Mouse (Mus musculus) MEL (cell line): ENCODE data around the gene Znrf4. TPM values are rescaled to one million over a fixed set of nuclear protein-coding genes. Genes with fewer than 3 reads are reported as not detected.

Experiments
- DNase-seq: peaks from one replicate; pipeline ENCODE4 v3.0.0; 2011; ENCODE audit warnings: low read depth, low spot score
- H3K27ac ChIP-seq: 2 replicates; pipeline ENCODE4 v1.5.1; 2012; ENCODE audit warnings: low read depth, mild to moderate bottlenecking, control low read depth, low read length, moderate library complexity; ENCODE audit not compliant: control insufficient read depth
- H3K27me3 ChIP-seq, 2 experiments: fragments of 150-350 bp in 1 of 2; sonication (generic) in 1 of 2; 2 replicates each; pipeline ENCODE4 v1.6.1; 2012; ENCODE audit warnings: low read length in 2 of 2, mild to moderate bottlenecking in 2 of 2, improper control_type of control experiment in 1 of 2, moderate library complexity in 1 of 2; ENCODE audit not compliant: insufficient read depth in 2 of 2, control insufficient read depth in 1 of 2
- H3K36me3 ChIP-seq, 2 experiments: 2 replicates each; pipeline ENCODE4 v1.6.1; 2012 to 2014; ENCODE audit warnings: low read length in 2 of 2, improper control_type of control experiment in 1 of 2, inconsistent platforms in 1 of 2, mild to moderate bottlenecking in 1 of 2; ENCODE audit not compliant: insufficient read depth in 2 of 2, control insufficient read depth in 1 of 2
- H3K4me1 ChIP-seq, 2 experiments: fragments of 150-350 bp in 1 of 2; sonication (generic) in 1 of 2; 2 replicates each; pipeline ENCODE4 v1.6.1; 2012; ENCODE audit warnings: low read length in 2 of 2, improper control_type of control experiment in 1 of 2, mild to moderate bottlenecking in 1 of 2; ENCODE audit not compliant: insufficient read depth in 2 of 2, control insufficient read depth in 1 of 2
- H3K4me3 ChIP-seq, 2 experiments: fragments of 150-350 bp in 1 of 2; sonication (generic) in 1 of 2; 2 replicates each; pipeline ENCODE4 v1.5.1; 2012; ENCODE audit warnings: low read depth in 2 of 2, low read length in 2 of 2, mild to moderate bottlenecking in 2 of 2, moderate library complexity in 2 of 2, control low read depth in 1 of 2, improper control_type of control experiment in 1 of 2; ENCODE audit not compliant: control insufficient read depth in 1 of 2, insufficient read depth in 1 of 2
- H3K79me2 ChIP-seq: 2 replicates; pipeline ENCODE4 v1.6.1; 2012; ENCODE audit warnings: mild to moderate bottlenecking, low read length, moderate library complexity; ENCODE audit not compliant: control insufficient read depth, poor library complexity, insufficient read depth
- H3K9ac ChIP-seq: 2 replicates; pipeline ENCODE4 v1.6.1; 2012; ENCODE audit warnings: low read depth, mild to moderate bottlenecking, control low read depth, low read length, moderate library complexity; ENCODE audit not compliant: control insufficient read depth, poor library complexity, severe bottlenecking
- H3K9me3 ChIP-seq: fragments of 150-350 bp; sonication (generic); replicated peaks from 2 replicates; pipeline ENCODE4 v1.6.1; 2012; ENCODE audit warnings: mild to moderate bottlenecking, low read length, improper control_type of control experiment, moderate library complexity; ENCODE audit not compliant: insufficient read depth
- CHD1 ChIP-seq: IDR thresholded peaks from 2 replicates; pipeline ENCODE4 v1.6.1; 2012; ENCODE audit warnings: low read depth, mild to moderate bottlenecking, inconsistent platforms, low read length, improper control_type of control experiment
- E2F4 ChIP-seq: IDR thresholded peaks from 2 replicates; pipeline ENCODE4 v1.6.1; 2011; ENCODE audit warnings: low read depth, low read length, improper control_type of control experiment, borderline replicate concordance
- GATA1 ChIP-seq: IDR thresholded peaks from 2 replicates; pipeline ENCODE4 v1.6.1; 2011; ENCODE audit warnings: low read depth, low read length, improper control_type of control experiment
- HCFC1 ChIP-seq: IDR thresholded peaks from 2 replicates; pipeline ENCODE4 v1.6.1; 2012; ENCODE audit warnings: low read depth, mild to moderate bottlenecking, inconsistent platforms, low read length, improper control_type of control experiment, moderate library complexity
- MAFK ChIP-seq: IDR thresholded peaks from 2 replicates; pipeline ENCODE4 v1.6.1; 2011; ENCODE audit warnings: low read depth, mild to moderate bottlenecking, low read length, improper control_type of control experiment, borderline replicate concordance
- MAX ChIP-seq: IDR thresholded peaks from 2 replicates; pipeline ENCODE4 v1.6.1; 2011; ENCODE audit warnings: low read length, improper control_type of control experiment
- MAZ ChIP-seq: IDR thresholded peaks from 2 replicates; pipeline ENCODE4 v1.6.1; 2012; ENCODE audit warnings: low read depth, mild to moderate bottlenecking, inconsistent platforms, low read length, improper control_type of control experiment
- MYB ChIP-seq: IDR thresholded peaks from 2 replicates; pipeline ENCODE4 v1.6.1; 2011; ENCODE audit warnings: mild to moderate bottlenecking, low read depth, low read length, improper control_type of control experiment
- MYC ChIP-seq: IDR thresholded peaks from 2 replicates; pipeline ENCODE4 v1.6.1; 2011; ENCODE audit warnings: low read depth, mild to moderate bottlenecking, low read length, improper control_type of control experiment, moderate library complexity
- NELFE ChIP-seq: IDR thresholded peaks from 2 replicates; pipeline ENCODE4 v1.6.1; 2011; ENCODE audit warnings: low read depth, low read length, improper control_type of control experiment
- NRF1 ChIP-seq: IDR thresholded peaks from 2 replicates; pipeline ENCODE4 v1.6.1; 2014; ENCODE audit warnings: low read depth, mild to moderate bottlenecking, inconsistent platforms, low read length, improper control_type of control experiment, moderate library complexity; ENCODE audit not compliant: poor library complexity, insufficient read depth, severe bottlenecking
- RAD21 ChIP-seq: IDR thresholded peaks from 2 replicates; pipeline ENCODE4 v1.6.1; 2011; ENCODE audit warnings: mild to moderate bottlenecking, low read depth, low read length, improper control_type of control experiment
- TAL1 ChIP-seq: IDR thresholded peaks from 2 replicates; pipeline ENCODE4 v1.6.1; 2012; ENCODE audit warnings: mild to moderate bottlenecking, inconsistent platforms, low read length, moderate library complexity, mixed read lengths
- USF1 ChIP-seq: IDR thresholded peaks from 2 replicates; pipeline ENCODE4 v1.6.1; 2014; ENCODE audit warnings: low read depth, mild to moderate bottlenecking, inconsistent platforms, low read length, improper control_type of control experiment, moderate library complexity
- polyA plus RNA-seq, 2 experiments: library from polyadenylated mRNA; stranded (reverse) in 1 of 2; unstranded in 1 of 2; fragments of >175 nt in 1 of 2; fragments of >200 nt in 1 of 2; gene quantifications; 2 replicates each; pipeline versions ENCODE4 v1.2.1 to v1.2.4; 2012; ENCODE audit warnings: low replicate concordance in 2 of 2, low read depth in 1 of 2; ENCODE audit not compliant: insufficient read length in 2 of 2, insufficient read depth in 1 of 2, missing spikeins in 1 of 2
- total RNA-seq: library from RNA; depleted of rRNA; stranded (reverse); fragments of 300-350 nt; gene quantifications from 2 replicates; pipeline ENCODE4 v1.2.3, GENCODE M21; 2012

Znrf4 gene
- total and polyA plus RNA-seq, 3 experiments: not detected

GRCm38 (mm10) chr17:56522744-56523143 is 10.5 kb upstream of the Znrf4 start:
- Histone ChIP-seq H3K36me3 (no peaks in the 10 kb centered on the region), H3K79me2 (no peaks in the 10 kb centered on the region), H3K4me3 (no peak overlapping the region), H3K27ac (no peak overlapping the region), H3K9ac (no peak overlapping the region), H3K4me1 (peaks cover 0 to 5% of the 10 kb centered on the region in 2 experiments; a peak in 1 of 4 replicates), H3K27me3 (peaks cover 3 to 5% of the 10 kb centered on the region in 2 experiments; a peak in 3 of 4 replicates), H3K9me3 (no peaks in the 10 kb centered on the region)
- DNase-seq: no peak
- TF ChIP-seq E2F4: no peak
- no peak for TF ChIP-seq MAZ
- no peak for TF ChIP-seq HCFC1
- TF ChIP-seq CHD1: no peak

- Histone ChIP-seq H3K36me3 (no peaks in the 10 kb centered on the region), H3K4me3 (no peak overlapping the region), H3K79me2 (no peaks in the 10 kb centered on the region), H3K27me3 (no peaks in the 10 kb centered on the region), H3K27ac (no peak overlapping the region), H3K4me1 (no peaks in the 10 kb centered on the region), H3K9me3 (no peaks in the 10 kb centered on the region), H3K9ac (no peak overlapping the region)
- DNase-seq: no peak
- no peak for TF ChIP-seq NELFE
Measured at GRCm38 (mm10) chr17:56515690-56516410, 3.6 kb upstream of the Znrf4 start.

- no peak overlapping the region for H3K4me3 ChIP-seq
- no peaks in the 10 kb centered on the region for H3K79me2 ChIP-seq
- no peaks in the 10 kb centered on the region for H3K4me1 ChIP-seq
- H3K36me3 ChIP-seq: no peaks in the 10 kb centered on the region
- no peak overlapping the region for H3K27ac ChIP-seq
- no peak for TF ChIP-seq MAX
- TF ChIP-seq RAD21: no peak
- TF ChIP-seq MAZ: no peak
- no peak for TF ChIP-seq MYC
- no peak for TF ChIP-seq E2F4
- TF ChIP-seq MYB: no peak
- no peak for TF ChIP-seq TAL1
- TF ChIP-seq GATA1: no peak
- TF ChIP-seq MAFK: no peak
- TF ChIP-seq USF1: no peak
- no peak for TF ChIP-seq NRF1
- no peak overlapping the region for H3K9ac ChIP-seq
- no peaks in the 10 kb centered on the region for H3K9me3 ChIP-seq
- no peak for DNase-seq
- H3K27me3 ChIP-seq: no peaks in the 10 kb centered on the region
Measured at GRCm38 (mm10) chr17:56514916-56515315, 2.7 kb upstream of the Znrf4 start.
